Mouse (Mus musculus): ENCODE data around the gene Sec61a2.

DNA sequence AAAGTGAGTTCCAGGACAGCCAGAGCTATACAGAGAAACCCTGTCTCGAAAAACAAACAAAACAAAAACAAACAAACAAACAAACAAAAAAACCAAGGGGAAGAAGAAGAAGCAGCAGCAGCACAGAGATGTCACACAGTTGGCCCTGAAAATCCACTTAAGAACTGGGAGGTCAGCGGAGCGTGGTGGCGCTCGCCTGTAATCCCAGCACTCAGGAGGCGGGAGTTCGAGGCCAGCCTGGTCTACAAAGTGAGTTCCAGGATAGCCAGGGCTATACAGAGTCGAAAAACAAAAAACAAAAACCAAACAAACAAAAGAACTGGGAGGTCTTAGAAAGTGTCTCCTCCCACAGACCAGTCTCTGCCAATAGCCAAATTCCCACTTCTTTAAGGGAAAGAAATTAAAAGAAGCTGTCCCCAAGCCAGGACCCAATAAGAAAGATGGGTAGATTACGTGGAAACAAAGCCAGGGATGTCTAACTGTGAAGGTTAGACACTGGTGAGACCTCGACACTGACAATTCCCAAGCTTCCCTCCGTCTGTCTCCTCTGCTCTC lies 46.7 kb upstream of the Sec61a2 start:
- TF ChIP-seq MYOG (IDR thresholded peaks at IDR 0.05; ENCODE audit: control insufficient read depth in 1 of 3, insufficient read depth in 1 of 3, insufficient read length in 2 of 3, low read depth in 2 of 3) (no peak), POLR2A (IDR thresholded peaks at IDR 0.05; ENCODE audit: insufficient read length, low read depth) (no peak), MYOD1 (IDR thresholded peaks at IDR 0.05; ENCODE audit: control insufficient read depth in 1 of 3, insufficient read length in 2 of 3, low read depth in 2 of 3) (no peak), POLR2AphosphoS2 (IDR thresholded peaks at IDR 0.05; ENCODE audit: insufficient read length, low read depth) (no peak), MAX (IDR thresholded peaks at IDR 0.05; ENCODE audit: low read depth) (no peak), USF1 (IDR thresholded peaks at IDR 0.05; ENCODE audit: low read depth) (no peak), CEBPB (IDR thresholded peaks at IDR 0.05; ENCODE audit: insufficient read depth, poor library complexity, severe bottlenecking) (no peak), SRF (IDR thresholded peaks at IDR 0.05; ENCODE audit: control insufficient read depth, insufficient read length, low read depth) (no peak), TCF12 (IDR thresholded peaks at IDR 0.05; ENCODE audit: insufficient read depth, poor library complexity, severe bottlenecking) (no peak), TCF3 (IDR thresholded peaks at IDR 0.05; ENCODE audit: insufficient read length, low read depth) (no peak), E2F4 (IDR thresholded peaks at IDR 0.05; ENCODE audit: insufficient read depth) (no peak), REST (IDR thresholded peaks at IDR 0.05; ENCODE audit: insufficient read depth, insufficient read length) (no peak)
